15 mouse cellular contexts compared by ENCODE assay signal in the genomic region with DNA sequence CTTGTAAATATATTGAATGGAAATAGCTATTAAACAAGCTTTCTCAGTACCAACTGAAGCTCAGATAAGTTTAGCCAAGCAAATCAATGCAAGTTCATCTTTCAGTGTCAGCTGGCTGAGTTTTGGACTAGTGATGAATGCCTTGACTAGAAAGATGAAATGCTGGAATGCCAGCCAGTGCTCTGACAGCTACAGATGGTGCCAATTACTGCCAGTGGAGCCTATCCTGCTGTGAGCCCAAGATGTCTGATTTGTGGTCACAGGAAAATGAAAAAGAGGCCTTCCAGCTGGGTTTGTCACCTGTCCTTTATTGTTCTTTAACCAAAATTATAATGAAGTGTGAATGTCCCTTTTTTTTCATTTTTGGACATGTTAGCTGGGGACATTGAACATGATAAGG.
A peak's percentile ranks its signal among the peaks of the same experiment; 100 is the strongest.
DNase-seq lines count a peak whose midpoint lies in the region; ATAC-seq lines count a peak whose summit lies in the region.
"Had no signal": no experiment of that assay in that cellular context is flagged by ENCODE, and none has a peak within 500 bp of the region (broad histone marks: within the 10 kb centered on the region; RNA-seq: fewer than 3 reads in every experiment).

No protein-coding gene starts in this region.

- DNase-seq in cerebellum, postnatal 10 days = peak; percentile 73 to 82
- DNase-seq in forelimb bud, embryonic 11.5 days (ENCODE audit: low read depth, low spot score) = peak; percentile 2
- no peak for DNase-seq in gastrocnemius, adult 8-10 months (ENCODE audit: low spot score in 2 of 2)
- DNase-seq in heart, postnatal 14 days = no peak
- DNase-seq: B cell, adult 2 months; heart, adult 18-20 months; lung, embryonic 14.5 days; thymus, adult 18-20 months had no signal

- ATAC-seq in hindbrain, embryonic 16.5 days = peak; percentile 45; the same call in 1 of the 2 replicates
- ATAC-seq in hindbrain, embryonic 13.5 days (ENCODE audit: low FRiP score) = no peak
- peak; percentile 79 for ATAC-seq in cerebellum, adult (ENCODE audit: insufficient number of reproducible peaks, low FRiP score, low TSS enrichment)
- no peak for ATAC-seq in erythroid progenitor cell, adult 5-6 weeks (replicated peaks; ENCODE audit: low FRiP score, poor library complexity, severe bottlenecking)
- ATAC-seq: midbrain, embryonic 15.5 days had no signal

- H3K9ac ChIP-seq in hindbrain, embryonic 16.5 days (ENCODE audit: low read depth, low read length) = no peak overlapping the region
- H3K9ac ChIP-seq in hindbrain, embryonic 13.5 days = no peak overlapping the region
- H3K9ac ChIP-seq: lung, embryonic 14.5 days; midbrain, embryonic 15.5 days had no signal

- no peak overlapping the region for H3K27ac ChIP-seq in hindbrain, embryonic 16.5 days (ENCODE audit: low read depth, low read length)
- no peak overlapping the region for H3K27ac ChIP-seq in hindbrain, embryonic 13.5 days
- H3K27ac ChIP-seq: macrophage; midbrain, embryonic 15.5 days had no signal

- H3K36me3 ChIP-seq in hindbrain, embryonic 16.5 days (ENCODE audit: control insufficient read depth, insufficient read depth, low read length) = no peaks in the 10 kb centered on the region
- no peaks in the 10 kb centered on the region for H3K36me3 ChIP-seq in hindbrain, embryonic 13.5 days
- H3K36me3 ChIP-seq: midbrain, embryonic 15.5 days had no signal

- intact Hi-C loops in heart, postnatal 14 days (cut with DNase I) = no loop called here

- no peaks in the 10 kb centered on the region for H3K4me1 ChIP-seq in hindbrain, embryonic 16.5 days (ENCODE audit: control insufficient read depth, insufficient read depth, low read depth, low read length)
- no peaks in the 10 kb centered on the region for H3K4me1 ChIP-seq in hindbrain, embryonic 13.5 days (replicated peaks)
- H3K4me1 ChIP-seq: midbrain, embryonic 15.5 days had no signal

- H3K4me3 ChIP-seq in hindbrain, embryonic 16.5 days (ENCODE audit: low read length) = no peak overlapping the region
- H3K4me3 ChIP-seq in hindbrain, embryonic 13.5 days = no peak overlapping the region
- H3K4me3 ChIP-seq: midbrain, embryonic 15.5 days had no signal

- no peaks in the 10 kb centered on the region for H3K9me3 ChIP-seq in hindbrain, embryonic 16.5 days (ENCODE audit: control insufficient read depth, low read length)
- H3K9me3 ChIP-seq in hindbrain, embryonic 13.5 days = no peaks in the 10 kb centered on the region
- H3K9me3 ChIP-seq: midbrain, embryonic 15.5 days had no signal

- no peaks in the 10 kb centered on the region for H3K27me3 ChIP-seq in hindbrain, embryonic 16.5 days (replicated peaks; ENCODE audit: control insufficient read depth, insufficient read depth, low read length)
- no peaks in the 10 kb centered on the region for H3K27me3 ChIP-seq in hindbrain, embryonic 13.5 days
- H3K27me3 ChIP-seq: midbrain, embryonic 15.5 days had no signal

- H3K4me2 ChIP-seq in hindbrain, embryonic 16.5 days (ENCODE audit: low read length) = no peak overlapping the region
- no peak overlapping the region for H3K4me2 ChIP-seq in hindbrain, embryonic 13.5 days
- H3K4me2 ChIP-seq: liver, embryonic 11.5 days; lung, embryonic 14.5 days; midbrain, embryonic 15.5 days had no signal

Comparison
In these comparisons a context has a peak if more than half of its experiments do, and no peak if none do; other contexts are left out.
1. ATAC-seq: peak in hindbrain, embryonic 16.5 days (single experiment) and cerebellum, adult (single experiment); none in hindbrain, embryonic 13.5 days (single experiment) and erythroid progenitor cell, adult 5-6 weeks (single experiment).
2. DNase-seq: peak in cerebellum, postnatal 10 days (2 of 2) and forelimb bud, embryonic 11.5 days (single experiment); none in gastrocnemius, adult 8-10 months (0 of 2) and heart, postnatal 14 days (0 of 2).